Mouse (Mus musculus) left cerebral cortex, adult 11 months (tissue): ENCODE results near the gene Ldb1.

Source experiments
- DNase-seq: peaks from one replicate; pipeline ENCODE4 v3.0.0; 2022; ENCODE audit warnings: low spot score

The Ldb1 gene

DNA sequence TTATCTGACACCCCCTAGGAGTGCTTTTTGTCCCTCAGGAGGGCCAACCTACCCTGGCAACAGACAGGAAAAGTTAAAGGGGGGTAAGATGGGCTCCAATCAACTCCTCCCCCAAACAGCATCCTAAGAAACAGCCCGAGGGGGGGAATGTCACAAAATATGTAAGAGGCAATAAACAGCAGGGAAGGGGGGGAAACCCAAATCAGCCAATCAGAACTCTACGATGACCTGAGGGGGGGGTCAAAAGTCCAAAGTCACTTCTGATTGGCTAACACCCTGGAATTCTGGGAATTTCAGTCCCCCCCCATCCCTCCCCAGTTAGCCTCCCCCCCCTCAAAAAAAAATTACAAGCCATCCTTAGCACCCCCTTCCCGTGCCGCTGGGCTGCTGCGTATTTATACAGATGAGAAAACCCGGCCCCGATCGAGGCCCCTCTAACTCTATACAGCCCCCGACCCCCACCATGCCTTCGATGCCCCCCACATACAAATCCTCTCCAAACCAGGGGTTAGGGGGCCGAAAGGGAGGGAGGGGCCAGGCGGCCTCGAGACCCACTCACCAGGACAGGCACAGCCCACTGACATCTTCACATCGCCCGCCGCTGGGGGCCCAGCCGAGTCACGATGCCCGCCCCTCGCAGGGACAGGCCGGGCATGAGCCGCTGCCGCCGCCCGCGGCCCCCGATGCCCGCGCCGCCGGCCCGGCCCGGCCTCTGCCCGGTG lies 582 bp downstream of the Ldb1 start, which contains the start of gene Pprc1:
Gene Pprc1, plus strand, starts transcription at position 616 of the 722 bp plus-strand sequence.
- DNase-seq: no peak

DNA sequence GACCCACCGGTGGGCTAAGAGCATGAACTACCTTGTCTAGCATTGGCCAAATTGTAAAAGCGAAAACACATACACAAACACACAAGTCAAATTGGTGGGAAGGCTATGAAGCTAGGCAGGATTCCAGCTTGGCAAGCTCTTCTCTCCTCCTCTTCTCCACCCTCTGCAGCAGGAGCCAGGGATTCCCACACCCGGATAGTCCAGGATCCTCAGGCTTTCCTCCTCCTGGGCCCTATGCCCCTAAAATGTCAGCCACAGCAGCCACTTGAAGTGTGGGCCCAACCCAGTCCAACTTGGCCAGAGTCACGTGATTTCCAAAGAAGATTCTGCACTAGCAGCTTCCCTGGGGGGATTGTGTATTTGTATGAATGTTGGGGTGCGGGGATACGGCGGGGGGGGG lies 1.6 kb downstream of the Ldb1 start:
- DNase-seq: no peak

DNA sequence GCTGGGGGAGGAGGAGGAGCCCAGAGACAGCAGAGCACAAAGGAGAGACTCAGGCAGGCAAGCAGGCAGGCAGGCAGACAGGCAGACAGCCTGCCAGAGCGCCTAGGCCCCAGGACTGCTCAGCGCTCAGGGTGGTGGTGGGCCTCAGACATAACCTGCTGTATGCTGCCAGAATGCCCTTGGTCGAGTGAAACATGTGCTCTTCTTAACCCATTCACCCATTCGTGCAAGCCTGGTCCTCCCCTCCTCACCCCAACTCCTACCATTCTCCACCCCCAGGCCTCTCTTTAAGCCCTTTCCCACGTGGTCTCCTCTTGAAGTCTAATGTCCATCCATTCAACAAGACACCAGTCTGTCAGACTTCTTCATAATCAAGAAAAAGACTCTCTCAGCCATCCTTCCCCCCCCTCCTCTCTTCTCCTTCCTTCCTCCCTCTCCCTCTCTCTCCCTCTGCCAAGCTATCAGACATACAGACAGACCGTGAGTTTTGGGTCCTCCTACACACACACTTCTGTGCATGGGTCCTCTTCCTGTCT lies 2.5 kb downstream of the Ldb1 start:
- DNase-seq: peak; percentile 72

DNA sequence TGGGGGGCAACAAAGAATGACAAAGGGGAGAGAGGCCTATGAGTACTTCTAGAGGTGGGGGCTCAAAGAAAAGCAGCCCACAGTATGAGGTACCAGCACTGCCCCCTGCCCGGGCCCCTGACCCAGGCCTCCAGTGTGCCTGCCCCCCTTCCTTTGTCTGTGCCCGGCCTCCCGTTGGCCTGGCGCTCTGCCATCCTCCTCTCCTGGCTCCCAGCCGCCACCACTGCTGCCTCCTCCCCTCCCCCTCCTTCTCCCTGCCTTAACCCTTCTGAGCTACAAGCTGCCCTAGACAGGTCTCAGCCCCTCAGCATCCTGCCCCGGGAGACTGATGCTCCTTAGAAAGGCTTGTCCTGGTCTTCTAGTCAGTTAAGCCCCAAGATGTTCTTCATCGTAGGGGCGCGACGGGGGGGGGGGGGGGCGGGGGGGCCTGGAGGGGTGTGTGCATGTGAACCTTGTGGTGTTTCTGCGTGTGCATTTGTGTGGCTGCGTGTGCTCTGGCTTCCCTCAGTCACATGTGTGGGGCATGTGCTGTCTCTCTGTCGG lies 3.0 kb downstream of the Ldb1 start:
- peak; percentile 78 for DNase-seq

DNA sequence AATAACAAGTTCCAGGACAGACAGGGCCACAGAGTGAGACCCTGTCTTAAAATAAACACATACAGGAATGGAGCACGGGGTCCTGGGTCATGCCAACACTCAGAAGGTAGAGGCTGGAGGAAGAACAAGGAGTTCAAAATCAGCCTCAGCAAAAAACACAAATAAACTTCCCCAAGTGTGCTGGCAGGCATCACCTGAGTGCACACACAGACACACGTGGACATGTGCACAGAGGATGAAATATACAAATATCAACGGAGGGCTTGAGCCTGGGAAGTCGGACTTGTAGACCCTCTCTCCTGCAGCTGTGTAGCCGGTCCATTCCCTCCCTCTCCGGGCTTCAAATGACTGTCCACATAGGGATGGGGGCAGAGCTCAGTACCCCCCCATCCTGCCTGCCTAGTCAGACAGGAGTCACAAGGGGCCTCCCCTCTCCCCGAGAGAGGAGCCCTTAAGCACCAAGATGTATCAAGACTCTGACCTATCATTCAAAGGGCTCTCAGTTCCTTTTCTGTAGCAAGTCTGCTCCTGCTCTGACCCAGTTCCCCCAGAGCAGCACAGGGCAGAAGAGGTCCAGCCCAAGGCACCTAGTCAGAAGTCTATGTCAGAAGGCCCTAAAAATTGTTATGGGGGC lies 3.6 kb downstream of the Ldb1 start:
- no peak for DNase-seq

DNA sequence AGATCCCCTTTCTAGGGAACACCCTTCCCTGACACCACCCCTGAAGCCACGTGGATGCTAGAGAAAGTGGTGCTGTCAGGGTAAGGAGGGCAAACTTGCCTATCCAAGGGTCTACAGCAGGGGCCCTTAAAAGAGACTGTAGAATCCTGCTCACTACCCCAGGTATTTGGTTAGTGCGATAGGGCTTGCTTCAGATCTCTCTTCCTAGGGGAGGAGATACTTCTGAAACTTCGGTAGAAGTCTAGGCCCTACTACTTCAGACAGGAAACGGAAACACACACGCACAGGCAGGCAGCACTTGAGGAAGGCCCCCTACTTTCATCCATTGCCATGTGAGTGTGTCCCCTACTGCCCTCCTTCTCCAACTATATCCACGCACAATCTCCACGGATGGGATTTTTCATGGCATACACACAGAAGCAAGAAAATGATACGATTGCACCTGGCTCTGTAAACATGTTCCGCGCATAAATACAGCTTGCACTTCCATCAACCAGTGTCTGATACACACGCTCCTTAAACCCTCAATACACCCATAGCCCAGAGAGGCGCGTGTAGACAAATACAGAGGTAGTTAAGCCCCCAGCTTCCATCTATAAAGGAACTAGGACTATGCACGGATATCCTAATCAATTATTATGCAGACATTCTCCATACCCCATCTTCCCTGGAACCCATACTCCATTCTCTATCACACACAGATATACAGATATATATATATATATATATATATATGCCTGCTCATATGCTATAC lies 4.7 kb downstream of the Ldb1 start:
- no peak for DNase-seq

DNA sequence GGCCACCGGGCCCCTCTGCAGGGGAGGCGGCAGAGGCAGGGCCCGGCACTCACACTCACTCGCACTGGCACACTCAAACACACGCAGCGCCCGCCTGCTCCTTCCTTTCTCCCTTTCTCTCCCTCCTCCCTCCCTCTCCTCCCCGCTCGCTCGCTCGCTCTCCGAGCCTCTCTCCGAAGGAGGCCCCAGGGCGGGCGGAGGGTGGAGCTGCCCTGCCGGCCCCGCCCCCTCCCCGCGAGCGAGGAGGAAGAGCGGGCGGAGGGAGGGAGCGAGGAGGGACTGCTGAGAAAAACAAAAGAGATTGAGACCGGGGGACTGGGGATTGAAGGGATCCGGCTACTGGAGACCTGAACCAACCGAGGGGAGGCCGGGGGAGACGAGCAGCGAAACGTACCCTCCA lies 5.5 kb downstream of the Ldb1 start:
- no peak for DNase-seq

DNA sequence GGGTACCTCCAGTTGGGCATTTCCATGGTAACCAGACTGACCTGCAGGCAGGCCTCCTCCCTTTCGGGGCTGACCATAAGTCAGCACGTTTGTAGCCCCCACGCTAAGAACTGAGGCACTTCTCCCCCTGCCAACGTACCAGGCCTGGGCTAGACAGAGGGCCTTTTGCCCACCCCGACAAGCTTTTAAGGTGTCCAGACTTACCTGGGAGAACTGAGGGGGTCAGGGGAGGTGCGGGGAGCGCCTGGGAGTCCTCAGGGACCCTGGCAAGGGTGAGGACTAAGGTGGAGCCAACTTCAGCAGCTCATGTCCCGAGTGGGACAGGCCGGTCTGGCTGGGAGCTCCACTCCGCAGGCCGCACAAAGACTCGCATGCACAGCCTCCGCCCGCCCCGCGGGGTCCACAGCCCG lies 6.2 kb downstream of the Ldb1 start:
- DNase-seq: no peak

DNA sequence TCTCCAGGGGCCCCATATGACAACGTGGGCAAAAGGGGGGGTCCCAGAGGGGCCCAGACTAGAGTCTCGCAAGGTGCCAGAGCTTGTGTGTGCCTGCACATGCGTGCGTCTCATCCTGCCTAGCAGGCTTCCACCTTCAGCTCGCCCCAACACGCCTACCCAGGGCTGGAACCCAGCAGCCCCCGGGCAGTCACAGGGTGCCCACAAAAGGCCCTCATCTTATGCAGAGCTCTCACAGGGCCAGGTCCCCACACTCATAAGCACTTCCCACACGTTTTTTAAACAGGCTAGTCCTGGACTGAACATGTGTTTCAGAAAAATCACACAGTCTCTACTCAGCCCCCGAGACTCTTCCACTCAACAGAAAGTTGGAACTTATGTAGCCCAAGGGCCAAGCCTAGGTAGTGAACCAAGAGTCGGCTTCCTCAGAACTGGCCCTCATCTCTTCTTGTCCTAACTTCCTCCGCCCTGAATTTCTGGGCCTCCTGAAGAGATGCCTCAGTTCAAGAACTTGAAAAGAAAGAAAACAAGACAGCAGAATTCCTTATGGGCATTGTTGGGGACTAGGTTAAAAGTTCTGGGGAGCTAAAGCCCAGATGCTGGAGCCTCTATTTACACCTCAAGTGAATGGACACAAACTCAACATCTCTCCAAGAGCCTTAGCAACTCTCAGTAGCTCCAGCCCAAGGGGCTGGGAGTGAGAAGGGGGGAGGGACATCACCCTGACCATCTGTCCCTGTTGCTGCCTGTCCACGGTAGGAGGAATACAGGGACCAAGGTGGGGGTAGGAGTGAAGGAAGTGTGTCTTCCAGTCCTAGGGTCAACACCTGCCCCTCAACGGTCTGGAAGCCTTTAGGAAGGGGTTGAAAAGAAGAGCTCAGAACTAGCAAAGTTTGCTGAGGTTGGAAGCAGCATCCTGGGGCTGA lies 6.8 kb downstream of the Ldb1 start:
- no peak for DNase-seq

DNA sequence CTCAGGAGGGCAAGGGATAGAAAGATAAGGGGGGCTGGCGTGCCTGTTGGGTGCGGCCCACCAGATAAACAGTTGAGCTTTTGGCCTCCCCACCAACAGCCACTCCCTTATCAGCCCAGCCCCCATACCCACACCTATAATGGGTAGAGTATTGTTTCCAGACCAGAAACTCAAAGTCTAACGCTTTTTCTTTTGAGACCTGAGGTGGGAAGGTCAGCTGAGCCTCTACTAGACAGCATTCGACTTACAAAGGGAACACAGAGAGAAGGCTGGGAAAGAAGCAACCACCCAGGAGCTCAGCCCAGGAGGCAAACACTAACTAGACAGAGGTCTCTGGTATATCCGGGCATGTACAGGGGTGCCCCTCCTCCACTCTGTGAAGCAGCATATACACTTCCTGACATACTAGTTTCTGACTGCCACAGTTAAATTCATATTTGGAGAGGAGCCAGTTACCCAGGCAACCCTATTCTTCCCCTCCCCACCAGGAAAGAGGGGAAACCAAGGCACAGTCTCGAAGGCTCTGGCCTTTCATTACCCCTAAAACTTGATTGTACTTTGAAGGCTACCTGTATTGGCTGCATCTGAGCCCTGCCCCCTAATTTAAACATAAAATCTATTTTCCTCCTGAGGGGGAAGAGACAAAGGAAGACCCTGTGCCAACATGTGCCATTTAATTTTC lies 7.6 kb downstream of the Ldb1 start:
- DNase-seq: no peak

DNA sequence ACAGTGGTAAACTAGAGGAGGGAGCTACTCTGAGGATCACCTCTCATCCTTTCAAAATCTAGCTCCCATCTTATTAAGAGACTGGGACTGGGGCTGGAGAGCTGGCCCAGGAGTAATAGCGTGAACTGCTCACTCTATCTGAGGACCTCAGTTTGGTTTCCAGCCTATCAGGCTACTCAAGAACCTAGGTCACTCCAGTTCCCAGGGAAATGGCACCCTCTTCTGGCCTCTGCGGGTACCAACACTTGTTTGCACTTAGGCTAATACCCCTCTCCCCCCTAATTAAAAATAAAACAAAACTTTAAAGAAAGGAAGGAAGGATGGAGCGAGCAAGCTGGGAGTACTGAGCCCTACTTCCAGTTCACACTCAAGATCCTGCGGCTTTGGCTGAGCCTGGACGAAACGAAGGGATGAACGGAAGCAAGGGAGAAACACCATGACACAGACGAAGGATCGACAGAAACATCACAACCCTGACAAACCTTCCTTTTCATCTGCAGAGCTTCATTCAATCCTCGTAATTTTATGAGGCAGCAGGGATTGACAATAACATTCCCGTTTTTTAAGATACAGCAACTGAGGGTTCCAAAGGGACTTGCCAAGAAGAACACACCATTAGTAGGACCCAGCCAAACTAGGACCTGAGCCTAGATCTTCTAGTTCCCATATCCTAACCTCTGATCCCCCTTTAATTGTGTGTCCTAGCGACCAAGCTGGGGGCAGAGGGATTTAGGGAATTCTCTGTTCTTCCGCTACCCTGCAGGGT lies 8.4 kb downstream of the Ldb1 start:
- no peak for DNase-seq

DNA sequence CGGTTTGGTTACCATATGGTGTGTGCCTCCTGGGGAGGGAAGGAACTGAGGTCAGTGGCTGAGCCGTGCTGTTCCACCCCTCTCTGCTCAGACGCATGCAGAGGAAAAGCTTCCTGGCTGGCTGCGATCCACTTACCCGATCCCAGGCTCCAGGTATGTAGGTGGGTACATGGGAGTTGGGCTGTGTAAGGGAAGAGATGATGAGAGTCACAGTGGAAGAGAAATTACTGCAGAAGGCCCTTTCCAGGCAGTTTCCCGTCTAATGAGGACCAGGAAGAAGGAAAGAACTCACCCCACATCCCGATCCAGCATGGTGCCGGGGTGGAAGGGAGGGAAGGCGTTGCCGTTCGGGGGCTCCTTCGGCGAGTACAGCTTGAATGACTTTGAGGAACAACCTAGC lies 9.0 kb downstream of the Ldb1 start:
- no peak for DNase-seq

DNA sequence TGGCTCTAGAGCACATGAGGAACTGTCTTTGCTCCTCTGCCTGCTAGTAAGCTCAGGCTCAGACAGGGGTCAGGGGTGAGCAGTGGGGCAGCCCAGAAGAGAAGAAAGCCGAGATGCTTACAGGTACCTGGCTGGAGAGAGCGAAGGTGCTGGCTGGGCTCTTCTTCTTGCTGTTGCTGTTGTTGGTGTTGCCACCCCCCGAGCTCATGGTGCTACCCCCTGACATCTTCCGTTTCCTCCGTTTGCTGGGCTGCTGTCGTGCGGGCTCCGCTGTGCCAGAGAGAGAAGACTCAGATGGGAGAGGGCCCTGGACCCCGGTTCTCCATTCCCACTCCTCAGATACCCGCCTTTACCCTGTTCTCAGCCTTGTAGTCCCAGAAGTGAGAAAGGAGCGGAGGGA lies 11.1 kb downstream of the Ldb1 start:
- DNase-seq: no peak

DNA sequence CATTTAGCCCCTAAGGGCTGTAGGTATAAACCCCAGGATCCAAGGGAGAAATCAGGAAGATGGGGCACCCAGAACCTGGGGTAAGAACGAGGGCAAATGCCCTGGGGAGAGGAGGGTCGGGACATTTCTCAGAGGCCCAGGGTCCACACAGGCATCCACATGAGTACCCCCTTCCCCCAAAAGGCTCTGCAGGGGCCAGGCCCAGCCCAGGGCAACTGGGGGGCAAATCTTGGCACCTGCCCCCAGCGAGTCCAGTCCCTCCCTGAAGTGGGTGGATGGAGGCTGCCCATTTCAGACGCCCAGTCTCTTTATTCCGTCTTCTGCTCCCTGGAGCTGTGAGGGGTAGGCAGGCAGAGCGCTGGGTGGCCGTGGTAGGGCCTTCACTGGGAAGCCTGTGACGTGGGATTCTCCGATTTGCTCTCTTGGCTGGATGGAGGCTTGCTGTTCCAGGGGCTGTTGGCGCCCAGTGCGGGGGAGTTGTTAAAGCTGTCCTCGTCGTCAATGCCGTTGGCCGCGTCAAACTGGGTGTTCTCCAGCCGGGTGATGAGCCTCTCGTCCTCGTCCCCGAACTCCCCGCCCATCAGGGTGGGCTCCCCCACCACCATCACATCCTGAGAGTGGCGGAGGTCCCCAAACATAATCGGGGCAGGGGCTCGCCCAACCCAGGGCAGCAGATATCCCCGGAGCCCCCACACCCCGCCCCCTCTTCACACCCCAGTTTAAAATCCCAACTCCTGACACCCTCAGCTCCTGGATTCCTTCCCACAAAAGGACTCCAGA lies 12.1 kb downstream of the Ldb1 start:
- DNase-seq: no peak

DNA sequence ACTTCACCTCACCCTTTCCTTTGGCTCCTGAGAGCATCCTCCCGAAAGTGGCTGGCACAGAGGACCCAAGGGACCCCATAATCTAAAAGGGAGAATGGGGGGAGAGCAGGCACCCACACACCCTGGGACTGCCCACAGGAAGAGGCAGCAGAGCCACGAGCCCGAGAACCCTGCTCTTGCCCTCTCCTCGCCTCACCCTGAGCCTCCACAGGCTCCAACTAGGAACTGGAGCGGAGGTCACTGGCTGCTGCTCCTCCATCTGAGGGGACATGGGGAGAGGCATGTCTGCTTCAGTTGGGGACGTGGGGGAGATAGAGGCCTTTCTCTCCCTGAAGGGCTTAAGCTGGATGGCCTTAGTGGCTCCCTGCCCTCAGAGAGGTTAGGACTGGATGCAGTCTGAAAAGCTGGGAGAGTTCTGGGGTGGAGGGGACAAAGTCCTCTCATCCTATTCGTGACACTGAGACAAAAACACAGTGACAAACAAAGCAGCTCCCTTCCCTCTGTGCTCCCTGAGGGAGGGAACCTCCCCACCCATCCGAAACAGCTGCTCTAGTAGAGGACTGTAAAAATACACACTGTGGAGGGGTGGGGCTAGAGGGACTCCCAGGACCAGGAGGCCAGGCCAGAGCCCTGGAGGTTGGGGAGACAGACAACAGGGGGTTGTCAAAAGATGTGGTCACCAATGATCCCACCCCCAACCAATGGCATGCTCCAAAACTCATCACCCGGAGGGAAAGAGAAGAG lies 13.2 kb downstream of the Ldb1 start:
- no peak for DNase-seq

DNA sequence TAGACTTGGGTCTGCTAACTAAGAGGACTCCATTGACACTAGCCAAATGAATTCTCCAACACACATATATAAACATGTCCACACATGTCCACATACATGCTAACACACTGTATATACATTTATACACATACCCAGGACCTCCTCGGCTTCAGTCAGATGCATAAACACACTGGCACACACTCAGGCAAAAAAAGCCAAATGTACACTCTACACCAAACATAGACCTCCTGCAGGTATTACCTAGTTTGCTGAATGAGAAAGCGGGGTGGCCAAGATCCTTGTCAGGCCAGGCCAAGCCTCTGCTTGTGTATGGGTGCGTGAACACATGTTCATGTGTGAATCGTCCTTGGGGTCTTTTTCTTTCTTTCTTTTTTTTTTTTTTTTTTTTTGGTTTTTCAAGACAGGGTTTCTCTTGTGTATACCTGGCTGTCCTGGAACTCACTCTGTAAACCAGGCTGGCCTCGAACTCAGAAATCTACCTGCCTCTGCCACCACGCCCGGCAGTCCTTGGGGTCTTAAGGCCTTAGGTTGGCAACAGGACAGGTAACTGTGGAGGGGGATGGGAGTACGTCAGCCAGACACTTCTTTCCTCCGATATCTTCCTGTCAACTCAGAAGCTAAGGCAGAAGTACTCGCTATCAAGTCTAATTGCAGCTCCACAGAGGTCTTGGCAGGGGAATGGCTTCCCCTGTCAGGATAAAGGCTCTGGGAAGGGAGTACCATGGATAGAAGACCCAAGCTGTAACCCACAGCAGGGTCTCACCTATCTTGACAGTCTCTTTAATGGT lies 14.6 kb downstream of the Ldb1 start:
- DNase-seq: no peak

DNA sequence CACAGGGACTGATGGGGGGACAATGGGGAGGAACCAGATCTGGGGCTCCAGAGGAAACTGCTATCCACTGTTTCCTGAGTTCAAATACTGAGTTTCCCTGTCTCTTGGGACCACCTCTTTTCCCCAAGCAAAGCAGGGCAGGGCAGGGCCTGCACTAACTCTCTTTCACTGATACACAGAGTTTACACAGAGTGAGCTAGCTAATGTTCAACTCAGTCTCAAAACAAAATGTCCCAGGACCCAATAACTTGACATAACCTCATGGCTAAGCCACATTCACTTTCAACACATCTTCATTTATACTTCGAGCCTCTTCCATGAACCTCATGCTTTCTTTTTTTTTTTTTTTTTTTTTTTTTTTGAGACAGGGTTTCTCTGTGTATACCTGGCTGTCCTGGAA lies 15.4 kb downstream of the Ldb1 start:
- DNase-seq: no peak
